In the genomic region with DNA sequence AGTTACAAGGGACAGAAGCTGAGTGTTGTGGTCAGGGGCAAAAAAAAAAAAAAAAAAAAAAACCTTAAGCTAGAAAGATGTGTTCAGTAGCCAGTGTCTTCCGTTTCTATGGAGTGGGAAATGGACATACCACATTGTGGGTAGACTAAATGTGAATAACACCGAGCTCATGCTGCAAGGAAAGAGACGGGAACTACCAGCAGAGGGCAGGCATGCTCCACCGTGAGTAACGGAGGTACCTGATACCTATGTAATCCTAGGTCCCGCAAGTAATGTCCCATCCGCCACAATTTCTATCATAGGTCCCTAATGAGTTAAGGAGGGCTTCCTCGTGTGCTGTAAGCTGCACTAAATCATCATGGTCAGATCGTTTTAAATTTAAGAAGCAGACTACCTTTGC, we compare ENCODE assay signal across 9 mouse cellular contexts. TPM values are rescaled to one million over a fixed set of nuclear protein-coding genes. Genes with fewer than 3 reads are reported as not detected.
DNase-seq lines count a peak whose midpoint lies in the region; ATAC-seq and TF ChIP-seq lines count a peak whose summit lies in the region.
"Had no signal": no experiment of that assay in that cellular context is flagged by ENCODE, and none has a peak within 500 bp of the region (broad histone marks: within the 10 kb centered on the region; RNA-seq: fewer than 3 reads in every experiment).

No protein-coding gene starts in this region.

- H3K27ac ChIP-seq in heart, postnatal 0 days (ENCODE audit: low read depth): no peak overlapping the region
- H3K27ac ChIP-seq: limb, embryonic 12.5 days had no signal

- TF ChIP-seq CTCF in heart, postnatal 0 days (IDR thresholded peaks at IDR 0.05; ENCODE audit: low read depth): peak; percentile 75

- no peaks in the 10 kb centered on the region for H3K36me3 ChIP-seq in heart, postnatal 0 days (replicated peaks; ENCODE audit: control insufficient read depth, insufficient read depth, low read length)

- no peak overlapping the region for H3K4me3 ChIP-seq in heart, postnatal 0 days (ENCODE audit: low read depth, low read length)
- H3K4me3 ChIP-seq: limb, embryonic 12.5 days had no signal

- H3K4me1 ChIP-seq in heart, postnatal 0 days (ENCODE audit: control insufficient read depth, insufficient read depth): no peaks in the 10 kb centered on the region

- no peak overlapping the region for H3K9ac ChIP-seq in heart, postnatal 0 days (replicated peaks; ENCODE audit: low read depth, low read length)
- H3K9ac ChIP-seq: limb, embryonic 12.5 days had no signal

- peak; percentile 40 for DNase-seq in heart, postnatal 0 days (ENCODE audit: low spot score)
- DNase-seq in heart, adult 9 months (ENCODE audit: low spot score in 2 of 2): no peak
- DNase-seq in 3T3-L1 (ENCODE audit: low read depth, low spot score) (peak; percentile 75), NIH3T3 (ENCODE audit: low read depth) (peak; percentile 75)
- peak; percentile 76 to 87 for DNase-seq in cerebellum, postnatal 14 days
- DNase-seq in kidney, adult 8-10 months: peak; percentile 23 to 65
- peak; percentile 69 for DNase-seq in mesoderm, embryonic 11.5 days (ENCODE audit: low read depth, low spot score)
- peak; percentile 82 for DNase-seq in thymus, postnatal 25 days

- 16% methylated on average over 9 of the region's 9 CpGs for WGBS in heart, postnatal 0 days

- H3K9me3 ChIP-seq in heart, postnatal 0 days (replicated peaks; ENCODE audit: control insufficient read depth, low read length): no peaks in the 10 kb centered on the region
- H3K9me3 ChIP-seq: limb, embryonic 12.5 days had no signal

- no peaks in the 10 kb centered on the region for H3K27me3 ChIP-seq in heart, postnatal 0 days (ENCODE audit: control insufficient read depth, insufficient read depth, low read length)
- H3K27me3 ChIP-seq: limb, embryonic 12.5 days had no signal

- TF ChIP-seq EP300 in heart, postnatal 0 days (IDR thresholded peaks at IDR 0.05; ENCODE audit: low read depth): no peak

- ATAC-seq in heart, postnatal 0 days (ENCODE audit: insufficient read depth, low read depth): no peak

- no peak overlapping the region for H3K4me2 ChIP-seq in heart, postnatal 0 days (ENCODE audit: low read depth, low read length)
- H3K4me2 ChIP-seq: limb, embryonic 12.5 days had no signal

RNA-seq across cellular contexts. Expression of gene Gja10, which starts 16.0 kb away (rescaled TPM):
- total RNA-seq in heart, postnatal 0 days (2014; rRNA removed; ENCODE audit: low replicate concordance): not detected in 2 replicates
- polyA plus RNA-seq in heart, postnatal 0 days (2015; fragmentation: Nextera tagmentation; extraction: Ambion mirVana): not detected in 2 replicates

RNA-seq across cellular contexts. Expression of gene Casp8ap2, which starts 28.7 kb away (rescaled TPM):
- 3.0 and 3.4 TPM in 2 replicates for total RNA-seq in heart, postnatal 0 days (2014; rRNA removed; ENCODE audit: low replicate concordance)
- 16.4 and 17.0 TPM in 2 replicates for polyA plus RNA-seq in heart, postnatal 0 days (2015; fragmentation: Nextera tagmentation; extraction: Ambion mirVana)

Comparison
In these comparisons a context has a peak if more than half of its experiments do, and no peak if none do; other contexts are left out.
1. DNase-seq: peak in heart, postnatal 0 days (single experiment), 3T3-L1 (single experiment), NIH3T3 (single experiment), cerebellum, postnatal 14 days (2 of 2), kidney, adult 8-10 months (2 of 2), mesoderm, embryonic 11.5 days (single experiment) and thymus, postnatal 25 days (single experiment); none in heart, adult 9 months (0 of 2).